ENCODE assay signal across 14 mouse cellular contexts in the genomic region with DNA sequence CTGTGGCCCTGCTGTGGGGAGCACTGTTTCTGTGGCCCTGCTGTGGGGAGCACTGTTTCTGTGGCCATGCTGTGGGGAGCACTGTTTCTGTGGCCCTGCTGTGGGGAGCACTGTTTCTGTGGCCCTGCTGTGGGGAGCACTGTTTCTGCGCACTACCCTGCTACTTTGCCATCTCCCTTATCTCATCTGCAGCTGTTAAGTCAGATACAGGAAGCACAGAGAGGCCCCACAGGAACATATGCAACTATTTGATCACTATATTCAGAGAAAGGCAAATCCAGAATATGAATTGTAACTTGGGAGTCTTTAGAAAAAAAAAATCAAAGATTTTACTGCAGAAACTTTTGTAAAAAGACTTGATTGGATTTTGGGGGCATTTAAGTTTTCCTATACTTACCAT.
"Had no signal": no experiment of that assay in that cellular context is flagged by ENCODE, and none has a peak within 500 bp of the region (broad histone marks: within the 10 kb centered on the region; RNA-seq: fewer than 3 reads in every experiment).

No protein-coding gene starts in this region.

- H3K27me3 ChIP-seq: limb, embryonic 15.5 days; megakaryocyte, embryonic 14.5 days; midbrain, embryonic 12.5 days; neural tube, embryonic 13.5 days had no signal

- ATAC-seq: intestine, embryonic 16.5 days; midbrain, embryonic 16.5 days had no signal

- H3K4me2 ChIP-seq: limb, embryonic 15.5 days; lung, embryonic 14.5 days; midbrain, embryonic 12.5 days; neural tube, embryonic 13.5 days had no signal

- DNase-seq: kidney, adult 2 months; kidney, postnatal 25 days; layer of hippocampus, postnatal 36 days; lung, embryonic 14.5 days; lung, postnatal 10 days; lung, postnatal 4 days; retina, postnatal 1 day; thymus, postnatal 4 days had no signal

- H3K9me3 ChIP-seq: limb, embryonic 15.5 days; megakaryocyte, embryonic 14.5 days; midbrain, embryonic 12.5 days; neural tube, embryonic 13.5 days had no signal

- H3K27ac ChIP-seq: limb, embryonic 15.5 days; midbrain, embryonic 12.5 days; neural tube, embryonic 13.5 days had no signal

- H3K4me3 ChIP-seq: limb, embryonic 15.5 days; megakaryocyte, embryonic 14.5 days; midbrain, embryonic 12.5 days; neural tube, embryonic 13.5 days had no signal

- H3K4me1 ChIP-seq: limb, embryonic 15.5 days; midbrain, embryonic 12.5 days; neural tube, embryonic 13.5 days had no signal

- H3K9ac ChIP-seq: limb, embryonic 15.5 days; lung, embryonic 14.5 days; midbrain, embryonic 12.5 days; neural tube, embryonic 13.5 days had no signal
